Mouse (Mus musculus): ENCODE data around the gene Mecp2. TPM values are rescaled to one million over a fixed set of nuclear protein-coding genes. Genes with fewer than 3 reads are reported as not detected.
"Not testable (repeated sequence)": the region's sequence is repeated elsewhere in the genome, so short reads cannot be mapped to it uniquely, and the experiment has no call there.

The Mecp2 gene
- 21.5 and 22.7 TPM in 2 replicates for polyA plus RNA-seq (2011; ENCODE audit: insufficient read depth, insufficient read length, low read depth, missing spikeins)

DNA sequence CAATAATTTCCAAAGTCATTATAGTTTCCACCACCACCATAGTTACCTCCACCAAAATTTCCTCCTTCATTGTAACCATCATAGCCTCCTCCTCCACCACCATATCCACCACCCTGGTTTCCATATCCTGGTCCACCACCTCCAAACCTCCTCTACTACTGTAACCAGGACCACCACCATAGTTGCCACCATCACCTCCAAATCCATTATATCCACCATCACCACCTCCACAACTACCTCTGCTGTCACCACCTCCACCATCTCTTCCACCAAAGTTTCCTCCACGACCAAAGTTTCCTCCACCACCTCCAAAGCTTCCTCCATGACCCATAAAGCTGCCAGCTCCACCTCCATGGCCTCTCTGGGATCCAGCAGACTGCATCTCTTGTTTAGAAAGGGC, at the start of gene Mecp2:
TSS of gene Mecp2 (minus strand) at position 101 of the 400 bp plus-strand sequence.
- H3K9me3 ChIP-seq (replicated peaks; ENCODE audit: control insufficient read depth, insufficient read depth, low read length, poor library complexity, severe bottlenecking), result not testable (repeated sequence)

DNA sequence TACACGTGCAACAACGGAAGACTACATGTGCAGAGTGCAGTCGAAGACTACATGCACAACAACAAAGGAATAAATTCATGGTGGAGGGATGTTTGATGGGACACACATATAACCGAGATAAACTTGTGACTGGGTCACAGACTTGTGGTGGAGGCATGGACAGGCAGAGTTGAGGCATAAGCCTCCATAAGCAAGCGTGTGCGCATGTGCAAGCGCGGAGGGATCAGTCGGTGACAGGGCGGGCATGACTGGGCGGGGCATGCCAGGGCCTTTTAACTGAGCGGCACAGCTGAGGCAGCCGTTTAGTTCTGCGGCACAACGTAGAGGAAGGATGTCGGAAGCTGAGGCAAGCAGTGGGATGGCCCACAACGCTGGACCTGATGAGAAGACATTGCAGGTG, 41.8 kb upstream of the Mecp2 start, which contains the start of gene Tktl1:
TSS of gene Tktl1 (plus strand) at position 301 of the 400 bp plus-strand sequence.
- Histone ChIP-seq H3K36me3 (ENCODE audit: control insufficient read depth, insufficient read depth, low read length, poor library complexity, severe bottlenecking) (no peaks in the 10 kb centered on the region), H3K9ac (ENCODE audit: low read depth, poor library complexity, severe bottlenecking) (no peak within 1 kb of the TSS), H3K4me1 (ENCODE audit: control insufficient read depth, insufficient read depth, low read length) (no peaks in the 10 kb centered on the region), H3K9me3 (replicated peaks; ENCODE audit: control insufficient read depth, insufficient read depth, low read length, poor library complexity, severe bottlenecking) (no peaks in the 10 kb centered on the region), H3K4me3 (ENCODE audit: low read depth, low read length) (no peak within 1 kb of the TSS), H3K27me3 (ENCODE audit: control insufficient read depth, insufficient read depth, low read length, poor library complexity, severe bottlenecking) (no peaks in the 10 kb centered on the region), H3K27ac (ENCODE audit: insufficient read depth, low read length) (no peak within 1 kb of the TSS)
- TF ChIP-seq EP300 (IDR thresholded peaks at IDR 0.05; ENCODE audit: insufficient read depth, low read depth, low read length) (no peak), CTCF (IDR thresholded peaks at IDR 0.05; ENCODE audit: low read depth, low read length) (no peak), POLR2A (IDR thresholded peaks at IDR 0.05; ENCODE audit: insufficient read depth, low read length) (no peak)

More for the DNA sequence above, at the start of gene Mecp2:
- not testable (repeated sequence) for H3K4me1 ChIP-seq (ENCODE audit: control insufficient read depth, insufficient read depth, low read length); H3K27ac ChIP-seq (ENCODE audit: insufficient read depth, low read length); H3K4me3 ChIP-seq (ENCODE audit: low read depth, low read length); H3K9ac ChIP-seq (ENCODE audit: low read depth, poor library complexity, severe bottlenecking); H3K27me3 ChIP-seq (ENCODE audit: control insufficient read depth, insufficient read depth, low read length, poor library complexity, severe bottlenecking); H3K36me3 ChIP-seq (ENCODE audit: control insufficient read depth, insufficient read depth, low read length, poor library complexity, severe bottlenecking)

DNA sequence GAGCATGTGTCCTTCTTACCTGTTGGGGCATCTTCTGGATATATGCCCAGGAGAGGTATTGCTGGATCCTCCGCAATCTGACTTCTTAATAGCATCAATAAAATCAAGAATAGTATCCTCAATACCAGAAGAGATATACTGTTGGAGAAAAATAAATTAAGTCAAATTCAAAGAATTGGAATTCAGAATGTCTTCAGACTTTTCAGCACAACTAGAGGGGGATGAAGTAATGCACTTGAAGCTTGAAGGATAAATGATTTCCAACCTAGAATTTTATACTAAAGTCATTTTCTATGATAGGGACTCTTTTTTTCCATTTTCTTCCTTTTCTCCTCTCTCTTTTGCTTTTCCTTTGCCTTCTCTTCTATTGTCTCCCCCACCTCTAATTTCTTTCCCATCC, 32.6 kb upstream of the Mecp2 start, which contains the start of gene Tex28:
TSS of gene Tex28 (minus strand) at position 101 of the 400 bp plus-strand sequence.
- Histone ChIP-seq H3K9ac (ENCODE audit: low read depth, poor library complexity, severe bottlenecking) (no peak within 1 kb of the TSS), H3K27me3 (ENCODE audit: control insufficient read depth, insufficient read depth, low read length, poor library complexity, severe bottlenecking) (no peaks in the 10 kb centered on the region), H3K4me1 (ENCODE audit: control insufficient read depth, insufficient read depth, low read length) (no peaks in the 10 kb centered on the region), H3K9me3 (replicated peaks; ENCODE audit: control insufficient read depth, insufficient read depth, low read length, poor library complexity, severe bottlenecking) (no peaks in the 10 kb centered on the region), H3K27ac (ENCODE audit: insufficient read depth, low read length) (no peak within 1 kb of the TSS), H3K4me3 (ENCODE audit: low read depth, low read length) (no peak within 1 kb of the TSS), H3K36me3 (ENCODE audit: control insufficient read depth, insufficient read depth, low read length, poor library complexity, severe bottlenecking) (no peaks in the 10 kb centered on the region)
- TF ChIP-seq EP300 (IDR thresholded peaks at IDR 0.05; ENCODE audit: insufficient read depth, low read depth, low read length) (no peak), CTCF (IDR thresholded peaks at IDR 0.05; ENCODE audit: low read depth, low read length) (no peak), POLR2A (IDR thresholded peaks at IDR 0.05; ENCODE audit: insufficient read depth, low read length) (no peak)

DNA sequence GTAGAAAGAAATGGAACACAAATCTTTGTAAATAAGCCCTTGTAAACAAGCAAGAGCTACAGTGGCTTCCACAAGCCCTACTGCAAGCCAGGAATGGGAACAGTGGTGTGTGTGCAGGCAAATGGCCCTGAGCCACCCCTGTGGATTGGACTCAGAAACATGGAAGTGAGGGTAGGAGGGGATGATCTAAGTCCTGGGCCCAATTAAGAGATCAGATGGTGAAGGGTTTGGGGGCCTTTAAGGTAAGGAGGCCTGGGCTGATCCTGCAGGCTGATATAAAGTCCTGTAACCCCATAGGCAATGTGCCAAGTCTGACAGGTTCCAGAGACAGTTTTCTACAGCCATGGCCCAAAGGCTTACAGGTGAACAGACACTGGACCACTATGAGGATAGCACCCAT, 8.0 kb downstream of the Mecp2 start, which contains the start of gene Opn1mw:
TSS of gene Opn1mw (plus strand) at position 301 of the 400 bp plus-strand sequence.
- TF ChIP-seq CTCF (IDR thresholded peaks at IDR 0.05; ENCODE audit: low read depth, low read length), result no peak
- no peak for TF ChIP-seq POLR2A (IDR thresholded peaks at IDR 0.05; ENCODE audit: insufficient read depth, low read length)
- no peak for TF ChIP-seq EP300 (IDR thresholded peaks at IDR 0.05; ENCODE audit: insufficient read depth, low read depth, low read length)
- no peaks in the 10 kb centered on the region for H3K4me1 ChIP-seq (ENCODE audit: control insufficient read depth, insufficient read depth, low read length)
- H3K27me3 ChIP-seq (ENCODE audit: control insufficient read depth, insufficient read depth, low read length, poor library complexity, severe bottlenecking), result no peaks in the 10 kb centered on the region; the same call in 1 of the 2 replicates
- H3K27ac ChIP-seq (ENCODE audit: insufficient read depth, low read length), result no peak within 1 kb of the TSS
- no peak within 1 kb of the TSS for H3K4me3 ChIP-seq (ENCODE audit: low read depth, low read length)
- no peaks in the 10 kb centered on the region for H3K9me3 ChIP-seq (replicated peaks; ENCODE audit: control insufficient read depth, insufficient read depth, low read length, poor library complexity, severe bottlenecking)
- no peak within 1 kb of the TSS for H3K9ac ChIP-seq (ENCODE audit: low read depth, poor library complexity, severe bottlenecking)
- no peaks in the 10 kb centered on the region for H3K36me3 ChIP-seq (ENCODE audit: control insufficient read depth, insufficient read depth, low read length, poor library complexity, severe bottlenecking)

- no peak overlapping the region for H3K9ac ChIP-seq (ENCODE audit: low read depth, poor library complexity, severe bottlenecking)
- H3K4me3 ChIP-seq (ENCODE audit: low read depth, low read length), result no peak overlapping the region
- no peaks in the 10 kb centered on the region for H3K4me1 ChIP-seq (ENCODE audit: control insufficient read depth, insufficient read depth, low read length)
- H3K27ac ChIP-seq (ENCODE audit: insufficient read depth, low read length), result no peak overlapping the region
- no peaks in the 10 kb centered on the region; the same call in 1 of the 2 replicates for H3K27me3 ChIP-seq (ENCODE audit: control insufficient read depth, insufficient read depth, low read length, poor library complexity, severe bottlenecking)
- no peaks in the 10 kb centered on the region for H3K9me3 ChIP-seq (replicated peaks; ENCODE audit: control insufficient read depth, insufficient read depth, low read length, poor library complexity, severe bottlenecking)
- TF ChIP-seq POLR2A (IDR thresholded peaks at IDR 0.05; ENCODE audit: insufficient read depth, low read length) (no peak), CTCF (IDR thresholded peaks at IDR 0.05; ENCODE audit: low read depth, low read length) (peak; percentile 19)
- no peaks in the 10 kb centered on the region for H3K36me3 ChIP-seq (ENCODE audit: control insufficient read depth, insufficient read depth, low read length, poor library complexity, severe bottlenecking)
Measured at GRCm38 (mm10) chrX:74124975-74125374, 10.2 kb downstream of the Mecp2 start.

- Histone ChIP-seq H3K4me1 (ENCODE audit: control insufficient read depth, insufficient read depth, low read length) (no peaks in the 10 kb centered on the region), H3K9me3 (replicated peaks; ENCODE audit: control insufficient read depth, insufficient read depth, low read length, poor library complexity, severe bottlenecking) (no peaks in the 10 kb centered on the region), H3K36me3 (ENCODE audit: control insufficient read depth, insufficient read depth, low read length, poor library complexity, severe bottlenecking) (no peaks in the 10 kb centered on the region), H3K27me3 (ENCODE audit: control insufficient read depth, insufficient read depth, low read length, poor library complexity, severe bottlenecking) (no peaks in the 10 kb centered on the region), H3K4me3 (ENCODE audit: low read depth, low read length) (peak overlapping the region; percentile 40), H3K9ac (ENCODE audit: low read depth, poor library complexity, severe bottlenecking) (no peak overlapping the region; the same call in 1 of the 2 replicates), H3K27ac (ENCODE audit: insufficient read depth, low read length) (no peak overlapping the region)
- TF ChIP-seq POLR2A (IDR thresholded peaks at IDR 0.05; ENCODE audit: insufficient read depth, low read length) (no peak), CTCF (IDR thresholded peaks at IDR 0.05; ENCODE audit: low read depth, low read length) (peak; percentile 53)
Measured at GRCm38 (mm10) chrX:74115511-74115910, 19.7 kb downstream of the Mecp2 start.
